Mouse (Mus musculus) left cerebral cortex, postnatal 14 days (tissue): ENCODE measurements around the gene Wars. TPM values are rescaled to one million over a fixed set of nuclear protein-coding genes. Genes with fewer than 3 reads are reported as not detected.

Experiments used
- microRNA-seq, 2 experiments: library from miRNA; unstranded; fragments of <30 nt; microRNA quantifications; one replicate each; pipeline ENCODE4 v1.2.0; 2022
- total RNA-seq, 2 experiments: library from RNA; stranded (reverse); gene quantifications; 2 replicates each; pipeline ENCODE4 v1.2.3; 2021

Wars gene
- total RNA-seq, 2 experiments from 2014 or later = 90.7 to 93.2 TPM

Small RNAs within 50 kb of the gene (microRNA-seq; reads per million reads assigned to microRNA genes)
- gene Mir345 = 86.2 to 111 reads per million in 2 experiments

Other genes with a start within 250 kb of the Wars start
- 1 to 10 TPM in 1 of 2 experiments, under 1 TPM in 1; 0.94 to 1.4 TPM for gene Degs2, start 191.9 kb downstream of the Wars start, total RNA-seq
- 10 to 100 TPM; 46.3 to 47.9 TPM for gene Yy1, start 101.2 kb downstream of the Wars start, total RNA-seq
- gene Slc25a29, start 58.3 kb downstream of the Wars start, total RNA-seq = 10 to 100 TPM; 14.7 to 15.8 TPM
- 1 to 10 TPM; 7.3 to 8.3 TPM for gene Slc25a47, start 58.1 kb downstream of the Wars start, total RNA-seq
- gene Wdr25, start 543 bp downstream of the Wars start, total RNA-seq = 1 to 10 TPM; 7.4 TPM
- gene Begain, start 174.0 kb upstream of the Wars start, total RNA-seq = 100 to 1,000 TPM; 164 to 172 TPM